Mouse (Mus musculus) embryonic facial prominence, embryonic 10.5 days (tissue): ENCODE measurements at regions not wholly inside any gene's neighbourhood (a gene's known extent, or its start where the extent isn't known, plus 50 kb on each side); places are given as distances from the start of the nearest gene placed in this dataset.
"Not testable (repeated sequence)": the region's sequence is repeated elsewhere in the genome, so short reads cannot be mapped to it uniquely, and the experiment has no call there.

ENCODE experiments used
- DNase-seq: peaks from one replicate; pipeline ENCODE4 v3.0.0-alpha.2; 2017; ENCODE audit warnings: low spot score
- H3K27ac ChIP-seq: fragments of 300-500 bp; sonication (generic); replicated peaks from 2 replicates; pipeline ENCODE4 v1.5.1; 2016; ENCODE audit warnings: mild to moderate bottlenecking
- H3K27me3 ChIP-seq: fragments of 300-500 bp; sonication (generic); replicated peaks from 2 replicates; pipeline ENCODE4 v1.6.1; 2016; ENCODE audit warnings: low read depth, mild to moderate bottlenecking; ENCODE audit not compliant: poor library complexity, severe bottlenecking
- H3K36me3 ChIP-seq: fragments of 300-500 bp; sonication (generic); replicated peaks from 2 replicates; pipeline ENCODE4 v1.6.1; 2016; ENCODE audit warnings: mild to moderate bottlenecking, moderate library complexity
- H3K4me1 ChIP-seq: fragments of 300-500 bp; sonication (generic); 2 replicates; pipeline ENCODE4 v1.6.1; 2016
- H3K4me3 ChIP-seq: fragments of 300-500 bp; sonication (generic); 2 replicates; pipeline ENCODE4 v1.5.1; 2016; ENCODE audit warnings: mild to moderate bottlenecking, moderate library complexity
- H3K9me3 ChIP-seq: fragments of 300-500 bp; sonication (generic); 2 replicates; pipeline ENCODE4 v1.6.1; 2016; ENCODE audit warnings: mild to moderate bottlenecking
- WGBS: fragments of 180-500 bp; shearing (Covaris S2); methylation state at CpG from one replicate; pipeline ENCODE4 v1.1.7; 2016; 5-methylcytosine and 5-hydroxymethylcytosine counted together

DNA sequence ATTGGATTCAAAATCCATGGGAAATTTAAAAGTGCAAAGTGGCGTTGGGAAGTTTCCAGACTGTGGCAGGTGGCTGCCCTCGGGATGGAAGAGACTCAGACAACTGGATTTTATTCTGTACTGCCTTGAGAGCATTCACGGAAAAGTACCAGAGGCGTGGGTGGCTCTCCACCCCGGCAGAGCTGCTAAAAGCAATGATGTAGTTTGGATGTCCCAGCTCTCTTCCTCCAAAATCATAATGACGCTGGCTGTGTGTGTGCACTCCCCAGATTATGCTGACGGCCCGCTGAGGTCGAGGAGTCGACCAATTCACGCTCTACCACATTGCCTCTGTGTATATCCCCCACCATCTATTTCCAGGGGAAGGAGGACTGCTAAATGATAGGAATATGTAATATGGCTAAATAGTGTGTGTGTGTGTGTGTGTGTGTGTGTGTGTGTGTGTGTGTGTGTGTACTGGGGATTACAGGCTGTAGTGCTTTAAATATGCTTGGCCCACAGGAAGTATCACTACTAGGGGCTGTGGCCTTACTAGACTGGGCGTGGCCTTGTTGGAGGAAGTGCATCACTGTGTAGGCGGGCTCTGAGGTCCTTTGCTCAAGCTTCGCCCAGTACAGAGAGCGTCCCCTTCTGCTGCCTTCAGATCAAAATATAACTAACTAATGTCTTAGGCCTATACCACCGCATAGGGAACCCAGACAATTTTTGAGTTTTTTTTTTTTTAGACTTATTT lies 179.0 kb downstream of the Katnal1 start:
- H3K27me3 ChIP-seq, result no peaks in the 10 kb centered on the region
- no peaks in the 10 kb centered on the region for H3K36me3 ChIP-seq
- WGBS, result 91% methylated on average over 16 of the region's 16 CpGs
- no peaks in the 10 kb centered on the region for H3K9me3 ChIP-seq
- H3K4me3 ChIP-seq, result no peak overlapping the region
- no peak for DNase-seq
- H3K27ac ChIP-seq, result no peak overlapping the region
- H3K4me1 ChIP-seq, result peaks cover 4% of the 10 kb centered on the region

GRCm38 (mm10) chr5:148747972-148748764 lies 181.0 kb downstream of the Katnal1 start:
- Histone ChIP-seq H3K36me3 (no peaks in the 10 kb centered on the region), H3K27ac (no peak overlapping the region), H3K4me3 (no peak overlapping the region), H3K27me3 (no peaks in the 10 kb centered on the region), H3K9me3 (no peaks in the 10 kb centered on the region), H3K4me1 (no peaks in the 10 kb centered on the region)
- no peak for DNase-seq
- 88% methylated on average over 21 of the region's 21 CpGs for WGBS

- Histone ChIP-seq H3K27ac (no peak overlapping the region), H3K4me3 (no peak overlapping the region), H3K9me3 (no peaks in the 10 kb centered on the region), H3K27me3 (no peaks in the 10 kb centered on the region), H3K36me3 (no peaks in the 10 kb centered on the region), H3K4me1 (no peaks in the 10 kb centered on the region)
- DNase-seq, result no peak
- 92% methylated on average over 3 of the region's 3 CpGs for WGBS
These were observed 181.6 kb downstream of the Katnal1 start for GRCm38 (mm10) chr5:148747549-148747948.

- not testable (repeated sequence) for H3K27ac ChIP-seq, H3K9me3 ChIP-seq, H3K4me1 ChIP-seq, H3K27me3 ChIP-seq, H3K36me3 ChIP-seq, DNase-seq, H3K4me3 ChIP-seq
- WGBS, result 79% methylated on average over 6 of the region's 6 CpGs
These were observed 182.4 kb downstream of the Katnal1 start for GRCm38 (mm10) chr5:148746726-148747125.

- 83% methylated on average over 7 of the region's 7 CpGs for WGBS
- Histone ChIP-seq H3K9me3 (no peaks in the 10 kb centered on the region), H3K27me3 (no peaks in the 10 kb centered on the region), H3K27ac (no peak overlapping the region), H3K4me3 (no peak overlapping the region), H3K36me3 (no peaks in the 10 kb centered on the region), H3K4me1 (peaks cover 19% of the 10 kb centered on the region)
- no peak for DNase-seq
These were observed 184.3 kb downstream of the Katnal1 start for GRCm38 (mm10) chr5:148744676-148745391.

DNA sequence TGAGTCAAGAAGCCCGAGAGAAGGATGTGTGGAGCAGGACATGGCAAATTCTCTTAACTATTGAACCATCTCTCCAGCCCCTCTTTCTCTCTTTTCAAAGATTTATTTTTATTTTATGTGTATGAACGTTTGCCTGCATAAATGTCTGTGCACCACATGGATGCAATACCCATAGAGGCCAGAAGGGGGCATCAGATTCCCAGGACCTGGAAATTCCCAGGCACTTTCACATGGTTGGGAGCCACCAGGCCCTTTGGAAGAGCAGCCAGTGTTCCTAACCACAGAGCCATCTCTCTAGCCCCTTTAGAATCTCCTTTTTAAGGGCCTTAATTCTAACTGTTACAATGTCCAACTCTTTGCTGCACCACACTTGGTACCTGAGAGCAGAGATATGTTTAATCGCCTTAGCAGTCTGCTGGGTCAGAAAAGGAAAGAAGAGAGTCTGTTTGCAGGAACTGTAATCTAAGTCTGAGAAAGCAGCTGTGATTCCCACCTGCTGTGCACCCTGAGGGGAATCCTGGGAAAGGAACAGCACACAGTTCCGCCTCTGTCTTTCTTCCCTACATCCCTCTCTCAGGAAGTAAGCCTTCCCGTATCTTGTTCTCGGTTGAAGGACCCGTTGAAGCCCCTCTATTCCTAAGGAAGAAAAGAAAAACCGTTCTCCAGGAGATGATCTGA lies 186.8 kb downstream of the Katnal1 start:
- Histone ChIP-seq H3K27me3 (no peaks in the 10 kb centered on the region), H3K4me3 (no peak overlapping the region), H3K27ac (no peak overlapping the region), H3K9me3 (no peaks in the 10 kb centered on the region), H3K4me1 (peaks cover 32% of the 10 kb centered on the region), H3K36me3 (no peaks in the 10 kb centered on the region)
- WGBS, result 84% methylated on average over 8 of the region's 8 CpGs
- no peak for DNase-seq

DNA sequence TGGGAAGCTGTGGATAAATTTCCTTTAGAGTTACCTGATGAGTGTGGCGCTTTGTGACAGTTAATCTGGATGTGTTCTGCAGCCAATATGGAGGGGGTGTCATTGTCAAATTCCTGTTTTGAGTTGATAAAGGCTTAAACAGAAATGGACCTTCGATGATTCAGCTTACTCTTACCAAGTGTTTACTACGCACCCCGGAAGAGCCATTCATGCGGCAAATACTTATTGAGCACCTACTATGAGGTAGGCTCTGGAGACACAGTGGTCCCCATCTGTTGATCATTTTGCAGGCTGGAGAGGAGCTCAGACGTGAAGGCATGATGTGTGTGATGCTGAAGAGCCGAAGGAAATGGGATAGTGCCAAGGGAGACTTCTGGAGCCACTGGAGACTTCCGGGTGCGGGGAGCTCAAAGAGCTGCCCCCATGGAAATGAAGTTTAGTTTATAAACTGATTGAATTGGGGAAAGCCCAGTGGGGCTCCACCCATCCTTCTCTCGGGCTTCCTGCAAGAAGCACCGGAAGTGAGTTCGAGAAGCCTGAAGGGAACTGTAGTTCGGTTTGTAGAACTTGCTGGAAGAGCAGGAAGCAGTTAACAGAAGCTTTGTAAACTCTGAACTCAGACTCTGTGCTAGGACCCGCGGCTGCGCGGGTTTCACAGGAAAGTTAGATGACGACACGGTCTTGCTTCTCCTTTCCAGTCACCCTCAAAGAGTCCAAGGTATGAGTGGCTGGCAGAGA lies 187.7 kb downstream of the Katnal1 start:
- H3K27me3 ChIP-seq, result no peaks in the 10 kb centered on the region
- no peak for DNase-seq
- no peak overlapping the region for H3K27ac ChIP-seq
- H3K9me3 ChIP-seq, result no peaks in the 10 kb centered on the region
- no peaks in the 10 kb centered on the region for H3K36me3 ChIP-seq
- 91% methylated on average over 19 of the region's 19 CpGs for WGBS
- H3K4me3 ChIP-seq, result no peak overlapping the region
- H3K4me1 ChIP-seq, result peaks cover 32% of the 10 kb centered on the region

- DNase-seq, result peak; percentile 44
- WGBS, result 62% methylated on average over 15 of the region's 15 CpGs
- no peaks in the 10 kb centered on the region for H3K27me3 ChIP-seq
- H3K9me3 ChIP-seq, result 0 out of 2 replicates have a peak, but pooled peaks cover 3% of the 10 kb centered on the region
- no peaks in the 10 kb centered on the region for H3K36me3 ChIP-seq
- no peak overlapping the region for H3K27ac ChIP-seq
- H3K4me1 ChIP-seq, result peaks cover 32% of the 10 kb centered on the region
- no peak overlapping the region for H3K4me3 ChIP-seq
These were observed 188.0 kb upstream of the Ubl3 start for GRCm38 (mm10) chr5:148740366-148741266.

GRCm38 (mm10) chr5:148739672-148740071 lies 187.1 kb upstream of the Ubl3 start:
- no peak overlapping the region for H3K27ac ChIP-seq
- 0 out of 2 replicates have a peak, but pooled peaks cover 3% of the 10 kb centered on the region for H3K9me3 ChIP-seq
- no peak overlapping the region for H3K4me3 ChIP-seq
- peaks cover 32% of the 10 kb centered on the region for H3K4me1 ChIP-seq
- 87% methylated on average over 2 of the region's 2 CpGs for WGBS
- no peak for DNase-seq
- no peaks in the 10 kb centered on the region for H3K36me3 ChIP-seq
- no peaks in the 10 kb centered on the region for H3K27me3 ChIP-seq

- Histone ChIP-seq H3K27me3 (no peaks in the 10 kb centered on the region), H3K4me1 (peaks cover 32% of the 10 kb centered on the region), H3K27ac (0 out of 2 replicates have a peak overlapping the region, but pooled peaks have one; percentile 15), H3K4me3 (no peak overlapping the region), H3K9me3 (0 out of 2 replicates have a peak, but pooled peaks cover 3% of the 10 kb centered on the region), H3K36me3 (no peaks in the 10 kb centered on the region)
- DNase-seq, result no peak
- WGBS, result 69% methylated on average over 3 of the region's 3 CpGs
These were observed 186.6 kb upstream of the Ubl3 start for GRCm38 (mm10) chr5:148739141-148739540.

DNA sequence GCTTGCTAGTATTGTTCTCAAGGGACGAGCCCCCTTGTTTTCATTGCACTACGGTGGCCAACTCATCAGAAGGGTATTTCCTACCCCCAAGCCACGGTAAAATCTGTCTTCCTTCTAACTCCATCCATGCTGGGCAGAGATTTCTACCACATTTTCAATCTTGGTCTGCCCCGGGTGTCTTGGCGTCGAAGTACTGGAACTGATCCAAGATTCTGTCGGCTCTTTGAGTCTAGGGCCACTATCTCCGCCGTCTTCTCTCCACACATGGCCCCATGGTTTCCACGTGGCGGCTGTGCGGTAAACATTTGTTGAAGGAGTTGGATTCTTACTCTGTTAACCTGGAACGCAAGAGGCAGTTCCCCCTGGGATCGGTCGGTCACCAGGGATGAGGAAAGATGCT lies 177.0 kb upstream of the Ubl3 start:
- peaks cover 15% of the 10 kb centered on the region for H3K4me1 ChIP-seq
- 91% methylated on average over 15 of the region's 15 CpGs for WGBS
- H3K27me3 ChIP-seq, result no peaks in the 10 kb centered on the region
- no peaks in the 10 kb centered on the region for H3K36me3 ChIP-seq
- no peak overlapping the region for H3K27ac ChIP-seq
- no peak overlapping the region for H3K4me3 ChIP-seq
- peaks cover 6% of the 10 kb centered on the region; the same call in 1 of the 2 replicates for H3K9me3 ChIP-seq
- no peak for DNase-seq
